Mouse (Mus musculus): ENCODE measurements around the gene Iscu. TPM values are rescaled to one million over a fixed set of nuclear protein-coding genes. Genes with fewer than 3 reads are reported as not detected.
A peak's percentile ranks its signal among the peaks of the same experiment; 100 is the strongest.

The Iscu gene
- polyA plus RNA-seq, 1 experiment from 2014 or later, result 112 TPM

DNA sequence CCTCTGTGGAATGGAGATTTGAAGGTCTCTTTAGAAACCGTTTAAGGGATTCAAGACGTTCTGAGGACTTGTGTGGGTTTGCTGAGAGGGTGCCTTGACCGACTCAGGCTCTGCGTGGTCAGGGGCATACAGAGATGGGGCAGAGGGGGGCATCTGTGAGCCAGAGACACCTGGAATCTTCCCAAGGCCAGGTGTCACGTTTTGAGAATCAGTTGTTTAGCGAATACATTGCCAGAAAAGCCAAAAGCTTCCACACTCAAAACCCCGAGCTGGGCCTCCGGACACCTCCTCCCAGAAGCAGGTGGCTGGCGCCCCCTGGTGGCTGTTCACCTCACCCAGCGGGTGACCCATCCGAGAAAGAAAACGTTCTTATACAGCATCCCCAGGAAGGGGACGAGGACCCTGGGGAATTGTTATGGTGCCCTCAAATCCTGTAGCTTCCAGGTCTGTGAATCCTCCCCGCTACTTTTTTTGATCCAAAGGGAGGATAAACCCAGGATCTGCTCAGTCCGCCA, 43.1 kb downstream of the Iscu start:
- no peak overlapping the region for H3K27ac ChIP-seq (replicated peaks; ENCODE audit: low read depth, low read length)
- peaks cover 2% of the 10 kb centered on the region; the same call in 1 of the 2 replicates for H3K4me1 ChIP-seq (ENCODE audit: control insufficient read depth, insufficient read depth, low read length)
- no peaks in the 10 kb centered on the region for H3K27me3 ChIP-seq (ENCODE audit: control insufficient read depth, insufficient read depth, low read length)
- H3K4me3 ChIP-seq (ENCODE audit: low read depth, low read length), result no peak overlapping the region
- no peaks in the 10 kb centered on the region for H3K36me3 ChIP-seq (ENCODE audit: control insufficient read depth, insufficient read depth, low read length)
- WGBS, result 15% methylated on average over 15 of the region's 15 CpGs
- ATAC-seq (ENCODE audit: insufficient number of reproducible peaks, low FRiP score, low TSS enrichment, low read depth) (no peak), DNase-seq (ENCODE audit: low spot score) (peak; percentile 94)
- no peak overlapping the region; the same call in 1 of the 2 replicates for H3K4me2 ChIP-seq (ENCODE audit: low read depth, severe bottlenecking)
- no peaks in the 10 kb centered on the region for H3K9me3 ChIP-seq (ENCODE audit: control insufficient read depth, low read length)
- peak overlapping the region; percentile 24; the same call in 1 of the 2 replicates for H3K9ac ChIP-seq (ENCODE audit: low read length)

DNA sequence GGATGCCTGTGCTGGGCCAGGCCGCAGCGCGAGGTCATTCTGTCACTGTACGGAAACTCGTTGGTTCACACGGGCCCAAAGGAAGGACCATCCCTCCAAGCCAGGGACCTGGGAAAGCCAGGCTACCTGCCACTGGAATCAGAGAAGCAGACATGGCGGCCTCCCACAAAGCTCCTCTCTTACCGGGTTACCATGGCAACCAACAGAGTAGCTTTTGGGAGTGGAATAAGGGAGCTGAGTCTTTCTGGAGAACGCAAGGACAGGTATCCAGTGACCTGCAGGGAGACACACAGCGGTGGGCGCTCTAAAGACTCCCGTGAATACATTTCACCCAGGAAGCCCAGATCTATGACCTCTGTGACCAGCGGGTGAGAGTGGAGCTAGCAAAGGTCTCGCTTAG, 46.0 kb downstream of the Iscu start:
- Histone ChIP-seq H3K4me3 (ENCODE audit: low read depth, low read length) (no peak overlapping the region), H3K9ac (ENCODE audit: low read length) (0 out of 2 replicates have a peak overlapping the region, but pooled peaks have one; percentile 22), H3K9me3 (ENCODE audit: control insufficient read depth, low read length) (no peaks in the 10 kb centered on the region), H3K27ac (replicated peaks; ENCODE audit: low read depth, low read length) (no peak overlapping the region), H3K4me1 (ENCODE audit: control insufficient read depth, insufficient read depth, low read length) (peaks cover 2% of the 10 kb centered on the region; the same call in 1 of the 2 replicates), H3K4me2 (ENCODE audit: low read depth, severe bottlenecking) (0 out of 2 replicates have a peak overlapping the region, but pooled peaks have one; percentile 1), H3K27me3 (ENCODE audit: control insufficient read depth, insufficient read depth, low read length) (no peaks in the 10 kb centered on the region), H3K36me3 (ENCODE audit: control insufficient read depth, insufficient read depth, low read length) (no peaks in the 10 kb centered on the region)
- 74% methylated on average over 14 of the region's 14 CpGs for WGBS
- no peak for ATAC-seq (ENCODE audit: insufficient number of reproducible peaks, low FRiP score, low TSS enrichment, low read depth)
- DNase-seq (ENCODE audit: low spot score), result no peak

DNA sequence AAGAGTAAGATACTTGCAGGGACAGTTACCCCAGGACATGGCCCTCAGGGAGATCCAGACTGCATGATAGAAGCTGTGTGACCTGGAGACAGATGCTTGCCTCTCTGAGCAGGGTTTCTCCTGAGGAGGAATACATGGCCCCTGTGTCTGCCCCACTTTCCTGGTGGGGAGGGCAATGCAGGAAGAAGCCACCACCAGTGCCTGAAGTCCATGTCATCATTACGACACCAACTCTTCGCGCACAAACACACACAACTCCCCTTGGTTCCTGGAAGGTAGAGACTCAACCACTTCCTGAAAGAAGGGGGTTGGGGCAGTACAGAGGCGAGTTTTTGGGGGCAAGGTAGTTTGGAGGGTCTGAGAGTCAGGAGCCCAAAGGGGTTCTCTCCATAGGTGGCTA, 51.7 kb downstream of the Iscu start:
- H3K9me3 ChIP-seq (ENCODE audit: control insufficient read depth, low read length), result no peaks in the 10 kb centered on the region
- WGBS, result 89% methylated on average over 4 of the region's 4 CpGs
- H3K4me2 ChIP-seq (ENCODE audit: low read depth, severe bottlenecking), result no peak overlapping the region
- no peak for ATAC-seq (ENCODE audit: insufficient number of reproducible peaks, low FRiP score, low TSS enrichment, low read depth)
- no peak overlapping the region for H3K4me3 ChIP-seq (ENCODE audit: low read depth, low read length)
- no peak overlapping the region for H3K27ac ChIP-seq (replicated peaks; ENCODE audit: low read depth, low read length)
- no peak overlapping the region for H3K9ac ChIP-seq (ENCODE audit: low read length)
- H3K36me3 ChIP-seq (ENCODE audit: control insufficient read depth, insufficient read depth, low read length), result no peaks in the 10 kb centered on the region
- no peaks in the 10 kb centered on the region for H3K4me1 ChIP-seq (ENCODE audit: control insufficient read depth, insufficient read depth, low read length)
- no peak for DNase-seq (ENCODE audit: low spot score)
- no peaks in the 10 kb centered on the region for H3K27me3 ChIP-seq (ENCODE audit: control insufficient read depth, insufficient read depth, low read length)

DNA sequence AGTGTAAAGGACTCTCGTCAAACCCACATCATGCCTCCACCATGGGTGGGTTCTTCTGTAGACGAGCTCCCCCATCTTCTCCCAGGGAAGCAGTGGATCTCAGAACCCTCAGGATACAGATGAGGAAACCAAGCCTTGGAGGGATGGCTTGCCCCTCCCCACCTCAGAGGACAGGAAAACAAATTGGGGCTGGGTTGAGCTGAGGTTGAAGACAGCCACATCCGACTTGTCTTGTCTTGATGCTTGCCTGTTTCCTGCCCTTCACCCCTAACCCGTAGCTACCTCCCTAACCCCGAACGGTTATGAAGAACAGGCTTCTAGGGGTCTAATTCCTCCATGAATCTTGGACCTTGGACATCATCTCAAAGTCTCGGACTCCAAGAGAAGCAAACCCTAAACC, 53.0 kb downstream of the Iscu start:
- Histone ChIP-seq H3K9ac (ENCODE audit: low read length) (no peak overlapping the region), H3K36me3 (ENCODE audit: control insufficient read depth, insufficient read depth, low read length) (no peaks in the 10 kb centered on the region), H3K27me3 (ENCODE audit: control insufficient read depth, insufficient read depth, low read length) (no peaks in the 10 kb centered on the region), H3K9me3 (ENCODE audit: control insufficient read depth, low read length) (no peaks in the 10 kb centered on the region), H3K4me3 (ENCODE audit: low read depth, low read length) (no peak overlapping the region), H3K4me2 (ENCODE audit: low read depth, severe bottlenecking) (no peak overlapping the region), H3K4me1 (ENCODE audit: control insufficient read depth, insufficient read depth, low read length) (no peaks in the 10 kb centered on the region), H3K27ac (replicated peaks; ENCODE audit: low read depth, low read length) (no peak overlapping the region)
- DNase-seq (ENCODE audit: low spot score) (no peak), ATAC-seq (ENCODE audit: insufficient number of reproducible peaks, low FRiP score, low TSS enrichment, low read depth) (no peak)
- WGBS, result 87% methylated on average over 7 of the region's 7 CpGs

DNA sequence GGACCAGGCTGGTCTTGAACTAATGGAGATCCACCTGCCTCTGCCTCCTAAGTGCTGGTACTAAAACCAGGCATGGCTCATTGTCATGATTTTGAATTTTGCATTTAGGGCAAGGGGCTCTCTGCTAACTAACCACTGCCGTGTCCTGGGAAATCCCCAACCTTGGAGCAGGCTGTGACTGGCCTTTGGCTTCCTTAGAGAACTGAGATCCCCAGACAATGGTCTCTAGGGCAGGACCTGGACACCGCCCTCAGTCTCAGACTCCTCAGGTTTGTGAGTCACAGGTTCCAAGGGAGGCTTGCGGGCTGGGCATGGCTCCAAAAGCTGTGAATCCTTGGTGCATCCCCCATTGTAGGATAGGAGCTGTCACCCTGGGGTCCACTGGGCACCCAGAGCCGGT, 54.1 kb downstream of the Iscu start:
- H3K27ac ChIP-seq (replicated peaks; ENCODE audit: low read depth, low read length), result no peak overlapping the region
- H3K27me3 ChIP-seq (ENCODE audit: control insufficient read depth, insufficient read depth, low read length), result no peaks in the 10 kb centered on the region
- no peaks in the 10 kb centered on the region for H3K9me3 ChIP-seq (ENCODE audit: control insufficient read depth, low read length)
- H3K36me3 ChIP-seq (ENCODE audit: control insufficient read depth, insufficient read depth, low read length), result no peaks in the 10 kb centered on the region
- ATAC-seq (ENCODE audit: insufficient number of reproducible peaks, low FRiP score, low TSS enrichment, low read depth), result no peak
- no peak for DNase-seq (ENCODE audit: low spot score)
- no peak overlapping the region for H3K4me2 ChIP-seq (ENCODE audit: low read depth, severe bottlenecking)
- H3K4me1 ChIP-seq (ENCODE audit: control insufficient read depth, insufficient read depth, low read length), result no peaks in the 10 kb centered on the region
- WGBS, result 92% methylated on average over 4 of the region's 4 CpGs
- no peak overlapping the region for H3K9ac ChIP-seq (ENCODE audit: low read length)
- H3K4me3 ChIP-seq (ENCODE audit: low read depth, low read length), result no peak overlapping the region

Other genes with a start within 250 kb of the Iscu start
- 2.4 and 2.7 TPM in 2 replicates for gene Cmklr1, start 122.3 kb upstream of the Iscu start, polyA plus RNA-seq (2014; fragmentation: Nextera tagmentation; extraction: Ambion mirVana)
- not detected in 2 replicates for gene 1700069L16Rik, start 48.0 kb upstream of the Iscu start, polyA plus RNA-seq (2014; fragmentation: Nextera tagmentation; extraction: Ambion mirVana)
- 3.5 and 3.7 TPM in 2 replicates for gene Ficd, start 36.9 kb upstream of the Iscu start, polyA plus RNA-seq (2014; fragmentation: Nextera tagmentation; extraction: Ambion mirVana)
- 64.6 and 78.0 TPM in 2 replicates for gene Sart3, start 238 bp upstream of the Iscu start, polyA plus RNA-seq (2014; fragmentation: Nextera tagmentation; extraction: Ambion mirVana)
- 112 and 131 TPM in 2 replicates for gene Tmem119, start 27.8 kb downstream of the Iscu start, polyA plus RNA-seq (2014; fragmentation: Nextera tagmentation; extraction: Ambion mirVana)
- gene Selplg, start 59.9 kb downstream of the Iscu start, polyA plus RNA-seq (2014; fragmentation: Nextera tagmentation; extraction: Ambion mirVana), result 0.79 and 1.6 TPM in 2 replicates
- gene Coro1c, start 136.0 kb downstream of the Iscu start, polyA plus RNA-seq (2014; fragmentation: Nextera tagmentation; extraction: Ambion mirVana), result 94.9 and 107 TPM in 2 replicates
- gene Ssh1, start 221.1 kb downstream of the Iscu start, polyA plus RNA-seq (2014; fragmentation: Nextera tagmentation; extraction: Ambion mirVana), result 27.3 and 28.1 TPM in 2 replicates
- gene Dao, start 231.0 kb downstream of the Iscu start, polyA plus RNA-seq (2014; fragmentation: Nextera tagmentation; extraction: Ambion mirVana), result not detected in 2 replicates

Data from limb, embryonic 11.5 days (tissue).